Mouse (Mus musculus) hindbrain, postnatal 0 days (tissue): ENCODE measurements around the gene Rai14. TPM values are rescaled to one million over a fixed set of nuclear protein-coding genes. Genes with fewer than 3 reads are reported as not detected.

Source experiments
- ATAC-seq: fragments of 200-750 bp; cut with Nextera tagmentation; 2 replicates; pipeline ENCODE4 v1.8.0; 2017; ENCODE audit warnings: mild to moderate bottlenecking, moderate TSS enrichment, moderate library complexity
- DNase-seq: peaks from one replicate; pipeline ENCODE4 v3.0.0-alpha.2; 2015; ENCODE audit warnings: low spot score
- H3K27ac ChIP-seq: fragments of 300-500 bp; sonication (generic); 2 replicates; pipeline ENCODE4 v1.5.1; 2014; ENCODE audit warnings: mild to moderate bottlenecking
- H3K27me3 ChIP-seq: fragments of 300-500 bp; sonication (generic); 2 replicates; pipeline ENCODE4 v1.6.1; 2014; ENCODE audit warnings: low read length, mixed read lengths; ENCODE audit not compliant: insufficient read depth
- H3K36me3 ChIP-seq: fragments of 300-500 bp; sonication (generic); 2 replicates; pipeline ENCODE4 v1.6.1; 2014; ENCODE audit warnings: low read length, mixed read lengths; ENCODE audit not compliant: insufficient read depth
- H3K4me1 ChIP-seq: fragments of 300-500 bp; sonication (generic); 2 replicates; pipeline ENCODE4 v1.6.1; 2014; ENCODE audit warnings: antibody characterized with exemption, low read length, mixed read lengths; ENCODE audit not compliant: insufficient read depth
- H3K4me2 ChIP-seq: fragments of 300-500 bp; sonication (generic); 2 replicates; pipeline ENCODE4 v1.6.1; 2014; ENCODE audit warnings: low read depth, mild to moderate bottlenecking, low read length, moderate library complexity, mixed read lengths
- H3K4me3 ChIP-seq: fragments of 300-500 bp; sonication (generic); 2 replicates; pipeline ENCODE4 v1.5.1; 2014; ENCODE audit warnings: low read length
- H3K9ac ChIP-seq: fragments of 300-500 bp; sonication (generic); replicated peaks from 2 replicates; pipeline ENCODE4 v1.6.1; 2014; ENCODE audit warnings: mild to moderate bottlenecking, low read length, moderate library complexity, mixed read lengths
- H3K9me3 ChIP-seq: fragments of 300-500 bp; sonication (generic); 2 replicates; pipeline ENCODE4 v1.6.1; 2016; ENCODE audit warnings: low read length, mixed read lengths
- CTCF ChIP-seq: IDR thresholded peaks from 2 replicates; pipeline ENCODE4 v1.5.1; 2016; ENCODE audit warnings: antibody characterized with exemption, control low read depth, low read depth
- WGBS: fragments of 180-500 bp; shearing (Covaris S2); extraction: QIAGEN DNeasy Blood & Tissue Kit; methylation state at CpG from one replicate; pipeline ENCODE4 v1.1.7; 2014; 5-methylcytosine and 5-hydroxymethylcytosine counted together
- polyA plus RNA-seq: library from polyadenylated mRNA; unstranded; fragments of >200 nt; fragmentation: Nextera tagmentation; extraction: Ambion mirVana; gene quantifications from 2 replicates; pipeline ENCODE4 v1.2.1, GENCODE M21; 2015
- total RNA-seq: library from RNA; depleted of rRNA; stranded (reverse); fragments of >200 nt; gene quantifications from 2 replicates; pipeline ENCODE4 v1.2.3, GENCODE M21; 2014

Rai14 gene
- total and polyA plus RNA-seq, 2 experiments from 2014 or later = 5.7 to 11.0 TPM

- DNase-seq (no peak), ATAC-seq (no peak)
- no peaks in the 10 kb centered on the region for H3K27me3 ChIP-seq
- 69% methylated on average over 5 of the region's 5 CpGs for WGBS
- H3K4me1 ChIP-seq = no peaks in the 10 kb centered on the region; the same call in 1 of the 2 replicates
- H3K9me3 ChIP-seq = no peaks in the 10 kb centered on the region
- H3K36me3 ChIP-seq = no peaks in the 10 kb centered on the region
- H3K27ac ChIP-seq = no peak overlapping the region
- no peak overlapping the region for H3K4me3 ChIP-seq
- H3K4me2 ChIP-seq = no peak overlapping the region
- no peak overlapping the region for H3K9ac ChIP-seq
- no peak for TF ChIP-seq CTCF
Observed at GRCm38 (mm10) chr15:10646297-10646696, 68.1 kb downstream of the Rai14 start.

DNA sequence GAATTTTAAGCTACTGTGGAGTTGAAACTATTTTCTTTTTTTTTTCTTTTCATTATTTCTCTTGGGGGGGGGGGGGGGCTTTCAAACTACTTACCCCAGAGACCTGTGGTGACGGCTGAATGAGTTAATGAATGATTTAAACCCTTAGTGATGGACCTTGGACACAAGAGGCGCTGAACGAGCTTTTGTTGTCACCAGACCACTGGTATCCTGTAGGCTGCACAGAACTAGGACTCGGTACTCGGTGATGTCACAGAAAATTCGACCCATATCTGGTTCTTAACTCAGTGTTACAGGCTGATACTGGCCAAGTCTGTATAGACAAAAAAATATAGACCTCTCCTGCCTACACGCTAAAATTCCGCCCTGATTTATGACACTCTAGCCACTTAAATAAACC is 69.3 kb downstream of the Rai14 start:
- DNase-seq (no peak), ATAC-seq (no peak)
- H3K36me3 ChIP-seq = no peaks in the 10 kb centered on the region
- H3K9me3 ChIP-seq = no peaks in the 10 kb centered on the region
- no peaks in the 10 kb centered on the region for H3K27me3 ChIP-seq
- no peak overlapping the region for H3K27ac ChIP-seq
- no peak overlapping the region for H3K4me2 ChIP-seq
- H3K4me3 ChIP-seq = no peak overlapping the region
- H3K9ac ChIP-seq = no peak overlapping the region
- H3K4me1 ChIP-seq = no peaks in the 10 kb centered on the region; the same call in 1 of the 2 replicates
- WGBS = 49% methylated on average over 8 of the region's 8 CpGs
- no peak for TF ChIP-seq CTCF

DNA sequence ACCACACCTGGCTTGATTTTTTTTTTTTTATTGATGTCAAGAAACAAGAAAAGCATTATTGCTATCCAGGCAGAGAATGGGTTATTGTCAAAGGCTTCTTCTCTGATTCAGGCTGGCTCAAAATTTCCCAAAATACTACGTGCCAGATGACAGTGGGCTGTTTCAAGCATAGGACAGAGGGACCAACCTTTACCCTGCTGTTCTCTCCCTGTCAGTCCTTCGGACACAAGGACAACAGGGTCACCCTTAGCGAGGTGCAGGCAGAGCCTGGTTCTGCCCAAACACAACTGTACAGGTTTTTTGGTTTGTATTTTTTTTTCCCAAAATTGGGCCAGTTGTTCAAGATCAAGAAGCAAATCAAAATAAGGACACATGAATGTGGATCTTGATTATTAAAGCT is 70.6 kb downstream of the Rai14 start:
- no peaks in the 10 kb centered on the region for H3K9me3 ChIP-seq
- no peak overlapping the region for H3K9ac ChIP-seq
- H3K4me3 ChIP-seq = no peak overlapping the region
- H3K27me3 ChIP-seq = no peaks in the 10 kb centered on the region
- 85% methylated on average over 3 of the region's 3 CpGs for WGBS
- no peak overlapping the region for H3K4me2 ChIP-seq
- DNase-seq = no peak
- no peaks in the 10 kb centered on the region for H3K36me3 ChIP-seq
- no peak for TF ChIP-seq CTCF
- ATAC-seq = no peak
- H3K27ac ChIP-seq = no peak overlapping the region
- H3K4me1 ChIP-seq = no peaks in the 10 kb centered on the region; the same call in 1 of the 2 replicates

GRCm38 (mm10) chr15:10643224-10643623 is 71.2 kb downstream of the Rai14 start:
- ATAC-seq = no peak

DNA sequence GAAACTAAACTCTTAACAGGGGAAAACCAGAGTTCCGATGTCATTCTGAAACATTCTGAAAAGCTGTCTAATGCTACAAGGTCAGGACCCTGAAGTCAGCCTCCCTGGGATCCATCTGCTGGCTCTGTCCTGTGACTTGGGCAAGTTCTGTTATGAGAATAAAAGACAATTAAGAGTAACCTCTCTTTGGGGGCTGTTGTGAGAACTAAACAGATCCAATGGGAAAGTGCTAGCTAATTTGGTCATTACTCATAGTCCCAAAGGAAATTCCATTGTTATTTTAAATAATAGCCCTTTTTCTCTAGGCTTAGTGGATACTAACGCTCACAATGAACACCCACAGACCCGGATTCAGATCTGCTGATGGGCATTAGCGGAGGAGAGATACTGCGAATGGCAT is 72.0 kb downstream of the Rai14 start:
- H3K9me3 ChIP-seq = no peaks in the 10 kb centered on the region
- TF ChIP-seq CTCF = no peak
- H3K36me3 ChIP-seq = no peaks in the 10 kb centered on the region
- no peaks in the 10 kb centered on the region; the same call in 1 of the 2 replicates for H3K4me1 ChIP-seq
- H3K9ac ChIP-seq = no peak overlapping the region
- H3K27me3 ChIP-seq = no peaks in the 10 kb centered on the region
- H3K27ac ChIP-seq = no peak overlapping the region
- H3K4me3 ChIP-seq = no peak overlapping the region
- H3K4me2 ChIP-seq = no peak overlapping the region
- ATAC-seq (no peak), DNase-seq (no peak)
- WGBS = 28% methylated on average over 5 of the region's 5 CpGs

More at GRCm38 (mm10) chr15:10643224-10643623, 71.2 kb downstream of the Rai14 start:
- DNase-seq = no peak
- Histone ChIP-seq H3K9ac (no peak overlapping the region), H3K4me2 (no peak overlapping the region), H3K4me1 (no peaks in the 10 kb centered on the region; the same call in 1 of the 2 replicates), H3K27ac (no peak overlapping the region), H3K36me3 (no peaks in the 10 kb centered on the region), H3K4me3 (no peak overlapping the region), H3K27me3 (no peaks in the 10 kb centered on the region), H3K9me3 (no peaks in the 10 kb centered on the region)
- TF ChIP-seq CTCF = no peak
- 45% methylated on average over 4 of the region's 4 CpGs for WGBS

- no peak for ATAC-seq
- WGBS = 91% methylated on average over 3 of the region's 3 CpGs
- no peak for TF ChIP-seq CTCF
- H3K9me3 ChIP-seq = no peaks in the 10 kb centered on the region
- no peaks in the 10 kb centered on the region; the same call in 1 of the 2 replicates for H3K4me1 ChIP-seq
- no peak overlapping the region for H3K4me2 ChIP-seq
- no peak overlapping the region for H3K4me3 ChIP-seq
- no peak overlapping the region for H3K9ac ChIP-seq
- H3K36me3 ChIP-seq = no peaks in the 10 kb centered on the region
- H3K27ac ChIP-seq = no peak overlapping the region
- H3K27me3 ChIP-seq = no peaks in the 10 kb centered on the region
- DNase-seq = no peak
Observed at GRCm38 (mm10) chr15:10640721-10641120, 73.7 kb downstream of the Rai14 start.

DNA sequence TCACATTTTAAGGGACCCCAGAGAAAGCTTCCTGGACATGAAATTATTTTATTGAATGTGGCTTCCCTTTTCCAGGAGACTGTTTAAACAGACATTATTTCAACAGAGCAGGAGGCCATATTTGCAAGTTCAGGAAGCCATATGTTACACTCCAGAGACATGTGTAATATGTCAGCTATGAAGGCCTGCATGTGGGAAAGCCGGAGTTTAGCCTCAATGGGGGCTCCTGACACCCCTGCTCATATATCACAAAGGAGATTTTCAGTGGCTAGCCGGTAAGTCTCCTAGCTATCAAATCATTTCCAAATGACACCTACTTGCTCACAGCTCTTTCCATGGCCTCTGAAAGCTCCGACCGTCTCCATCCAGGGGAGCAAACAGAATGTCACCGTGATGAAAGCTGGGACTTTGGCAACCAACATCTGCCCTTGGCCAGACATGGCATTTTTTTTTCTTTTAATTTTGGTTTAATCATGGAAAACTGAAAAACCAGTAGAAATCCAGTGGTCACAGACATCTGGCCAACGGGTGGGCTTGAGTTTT is 77.1 kb downstream of the Rai14 start:
- Histone ChIP-seq H3K4me1 (no peaks in the 10 kb centered on the region; the same call in 1 of the 2 replicates), H3K4me3 (no peak overlapping the region), H3K9ac (no peak overlapping the region), H3K27ac (no peak overlapping the region), H3K4me2 (no peak overlapping the region), H3K9me3 (no peaks in the 10 kb centered on the region), H3K27me3 (no peaks in the 10 kb centered on the region), H3K36me3 (no peaks in the 10 kb centered on the region)
- DNase-seq = no peak
- ATAC-seq = no peak
- WGBS = 80% methylated on average over 6 of the region's 6 CpGs
- no peak for TF ChIP-seq CTCF
